Mouse (Mus musculus): Measurements from ENCODE around the gene Bcorl1. TPM values are rescaled to one million over a fixed set of nuclear protein-coding genes. Genes with fewer than 3 reads are reported as not detected.

The Bcorl1 gene
- polyA plus RNA-seq, 1 experiment from 2014 or later: 6.4 TPM

DNA sequence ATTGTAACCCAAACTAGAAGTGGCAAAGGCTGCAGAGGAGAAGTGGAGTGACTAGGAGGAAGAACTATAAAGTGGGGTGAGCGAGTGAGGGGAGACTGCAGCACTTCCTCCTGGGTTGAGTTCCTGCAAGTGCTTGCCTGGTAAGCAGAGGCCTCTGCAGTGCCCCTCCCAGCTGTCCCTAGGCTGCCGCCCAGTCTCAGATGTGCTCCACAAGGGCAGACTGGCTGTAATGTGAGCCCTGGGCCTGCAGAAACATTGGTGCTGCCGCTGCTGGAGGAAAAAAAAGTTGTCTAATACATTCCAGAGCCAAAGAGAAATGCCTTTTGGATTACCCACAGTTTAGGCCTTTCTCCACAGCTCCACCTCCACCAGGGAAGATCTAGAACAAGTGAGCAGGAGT is 64.0 kb downstream of the Bcorl1 start:
- no peak overlapping the region for H3K4me3 ChIP-seq (replicated peaks)
- H3K4me2 ChIP-seq: no peak overlapping the region
- no peak overlapping the region for H3K9ac ChIP-seq
- no peaks in the 10 kb centered on the region for H3K27me3 ChIP-seq
- ATAC-seq (ENCODE audit: low FRiP score): no peak
- 0 out of 2 replicates have a peak, but pooled peaks cover 2% of the 10 kb centered on the region for H3K9me3 ChIP-seq
- WGBS: 57% methylated on average over 3 of the region's 3 CpGs
- H3K27ac ChIP-seq: no peak overlapping the region
- peaks cover 49% of the 10 kb centered on the region for H3K36me3 ChIP-seq (replicated peaks)
- H3K4me1 ChIP-seq: no peaks in the 10 kb centered on the region

DNA sequence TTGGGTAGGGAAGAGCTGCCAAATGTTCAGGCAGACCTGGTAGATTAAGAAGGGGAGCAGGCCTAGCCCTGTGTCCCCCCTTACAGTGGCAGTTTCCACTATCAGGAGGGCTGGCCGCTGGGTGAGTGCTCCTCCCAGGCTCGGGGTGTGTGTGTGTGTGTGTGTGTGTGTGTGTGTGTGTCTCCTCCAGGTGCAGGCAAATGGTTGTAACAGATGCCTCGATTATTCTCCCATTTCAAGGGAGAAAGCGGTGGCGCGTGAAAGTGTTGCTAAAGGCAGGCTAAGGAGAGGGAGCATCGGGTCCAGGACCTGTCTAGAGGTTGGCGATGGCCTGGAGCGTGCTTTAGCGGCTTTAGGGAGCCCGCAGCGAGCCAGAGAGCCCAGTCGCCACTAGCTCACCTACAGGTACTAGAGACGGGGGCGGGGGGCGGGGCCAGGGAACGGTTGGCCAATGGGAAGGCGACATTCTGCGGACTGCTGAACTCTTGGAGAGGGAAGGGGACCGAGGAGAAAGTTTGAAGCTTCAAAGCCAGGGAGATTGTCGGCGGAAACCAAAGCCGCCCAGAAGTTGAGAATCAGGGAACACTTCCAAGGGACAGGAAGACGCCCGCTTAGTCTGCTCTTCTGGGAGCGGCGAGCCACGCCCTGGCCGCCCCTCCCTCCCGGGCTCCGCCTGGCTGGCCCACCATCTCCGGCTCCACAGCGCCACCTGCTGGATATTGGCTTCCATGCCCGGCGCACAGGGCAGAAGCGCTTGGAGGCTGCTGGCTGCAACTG is 68.6 kb downstream of the Bcorl1 start:
- Histone ChIP-seq H3K4me3 (replicated peaks) (peak overlapping the region; percentile 42), H3K27me3 (no peaks in the 10 kb centered on the region), H3K27ac (no peak overlapping the region), H3K9me3 (0 out of 2 replicates have a peak, but pooled peaks cover 3% of the 10 kb centered on the region), H3K9ac (no peak overlapping the region), H3K36me3 (replicated peaks) (peaks cover 9% of the 10 kb centered on the region), H3K4me2 (peak overlapping the region; percentile 52), H3K4me1 (no peaks in the 10 kb centered on the region)
- peak; percentile 92 for ATAC-seq (ENCODE audit: low FRiP score)
- WGBS: 12% methylated on average over 36 of the region's 36 CpGs

DNA sequence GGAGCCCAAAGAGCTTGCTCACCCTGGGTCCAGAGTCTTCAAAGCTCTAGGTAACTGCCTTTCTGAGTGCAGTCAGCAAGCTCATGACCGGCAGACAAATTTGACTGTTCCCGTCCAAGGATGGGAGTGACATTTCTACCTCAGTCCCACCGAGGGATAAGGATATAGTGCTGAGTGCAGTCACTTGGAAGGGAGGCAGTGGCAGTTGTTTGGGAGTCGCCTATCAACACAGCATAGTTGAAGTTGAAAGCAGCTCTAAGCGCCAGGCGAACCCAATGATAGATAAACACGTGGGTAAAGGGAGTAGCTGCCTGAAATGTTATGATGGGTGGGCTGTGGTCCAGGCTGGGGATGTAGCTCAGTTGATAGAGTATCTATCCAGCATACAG is 69.2 kb downstream of the Bcorl1 start:
- H3K9me3 ChIP-seq: 0 out of 2 replicates have a peak, but pooled peaks cover 3% of the 10 kb centered on the region
- H3K27me3 ChIP-seq: no peaks in the 10 kb centered on the region
- H3K36me3 ChIP-seq (replicated peaks): peaks cover 9% of the 10 kb centered on the region
- peak overlapping the region; percentile 52 for H3K4me2 ChIP-seq
- no peak for ATAC-seq (ENCODE audit: low FRiP score)
- no peaks in the 10 kb centered on the region for H3K4me1 ChIP-seq
- H3K9ac ChIP-seq: no peak overlapping the region
- peak overlapping the region; percentile 42 for H3K4me3 ChIP-seq (replicated peaks)
- 31% methylated on average over 7 of the region's 7 CpGs for WGBS
- H3K27ac ChIP-seq: no peak overlapping the region

DNA sequence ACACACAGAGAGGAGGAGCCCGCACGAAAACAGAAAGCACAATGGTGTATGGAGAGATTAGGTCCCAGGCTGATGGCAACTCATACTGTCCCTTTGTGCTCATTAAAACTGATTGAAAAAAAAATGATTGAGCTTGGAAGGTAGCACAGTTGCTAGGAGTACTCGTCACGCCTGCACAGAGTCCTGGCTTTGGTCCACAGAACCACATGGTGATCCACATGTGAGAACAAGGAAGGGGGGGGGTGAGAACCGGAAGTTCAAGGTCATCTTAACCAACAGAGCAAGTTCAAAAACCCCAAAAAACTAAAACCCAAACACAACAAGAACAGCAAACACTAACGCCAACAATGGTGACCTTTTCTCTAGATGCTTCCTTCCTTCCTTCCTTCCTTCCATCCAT is 71.5 kb downstream of the Bcorl1 start:
- Histone ChIP-seq H3K4me3 (replicated peaks) (no peak overlapping the region), H3K4me1 (no peaks in the 10 kb centered on the region), H3K27ac (no peak overlapping the region), H3K36me3 (replicated peaks) (no peaks in the 10 kb centered on the region), H3K9me3 (0 out of 2 replicates have a peak, but pooled peaks cover 3% of the 10 kb centered on the region), H3K4me2 (no peak overlapping the region), H3K27me3 (no peaks in the 10 kb centered on the region), H3K9ac (no peak overlapping the region)
- ATAC-seq (ENCODE audit: low FRiP score): no peak
- 78% methylated on average over 6 of the region's 6 CpGs for whole genome bisulfite sequencing

DNA sequence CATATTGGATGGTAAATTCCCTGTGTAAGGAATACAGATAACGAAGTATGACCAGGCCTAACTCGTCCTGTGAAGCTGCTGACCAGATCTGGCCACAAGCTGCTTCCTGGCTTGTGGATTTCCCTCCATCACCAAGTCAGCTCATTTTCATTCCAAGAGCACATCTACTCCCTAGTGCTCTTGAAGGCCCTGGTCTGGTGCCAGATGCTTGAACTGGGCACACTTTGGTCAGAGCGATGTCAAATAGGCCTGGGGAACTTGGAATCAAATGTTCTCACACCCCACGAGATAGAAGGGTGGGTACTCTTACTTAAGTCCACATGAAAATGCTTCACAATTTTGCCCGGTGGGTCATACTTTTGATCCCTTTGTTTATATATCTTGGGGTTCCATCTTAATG is 73.1 kb downstream of the Bcorl1 start:
- Histone ChIP-seq H3K27me3 (no peaks in the 10 kb centered on the region), H3K4me1 (no peaks in the 10 kb centered on the region), H3K36me3 (replicated peaks) (no peaks in the 10 kb centered on the region), H3K4me2 (no peak overlapping the region), H3K4me3 (replicated peaks) (no peak overlapping the region), H3K9me3 (0 out of 2 replicates have a peak, but pooled peaks cover 3% of the 10 kb centered on the region), H3K9ac (no peak overlapping the region), H3K27ac (no peak overlapping the region)
- no peak for ATAC-seq (ENCODE audit: low FRiP score)
- WGBS: 81% methylated on average over 5 of the region's 5 CpGs

DNA sequence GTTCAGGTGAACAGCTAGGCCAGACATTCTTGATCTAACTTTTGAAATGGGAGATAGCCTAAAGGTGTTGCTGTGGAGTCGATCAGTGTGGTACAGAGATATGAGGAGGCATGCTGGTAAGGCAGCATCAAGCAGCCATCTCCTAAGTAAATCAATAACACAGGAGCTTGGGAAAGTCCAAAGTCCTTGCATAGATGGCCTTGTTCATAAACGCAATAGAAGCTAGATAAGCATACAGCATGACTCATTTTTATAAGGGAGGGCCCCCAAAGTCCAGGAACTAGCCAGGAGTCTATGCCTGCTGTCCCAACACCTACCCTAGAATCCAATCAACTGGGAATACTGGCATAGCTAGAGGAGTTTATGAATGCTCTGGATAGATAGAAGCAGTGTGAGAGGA is 77.3 kb downstream of the Bcorl1 start:
- Histone ChIP-seq H3K9ac (no peak overlapping the region), H3K36me3 (replicated peaks) (no peaks in the 10 kb centered on the region), H3K4me1 (no peaks in the 10 kb centered on the region), H3K4me2 (no peak overlapping the region), H3K9me3 (no peaks in the 10 kb centered on the region), H3K27ac (no peak overlapping the region), H3K27me3 (no peaks in the 10 kb centered on the region), H3K4me3 (replicated peaks) (no peak overlapping the region)
- 85% methylated on average over 2 of the region's 2 CpGs for WGBS
- ATAC-seq (ENCODE audit: low FRiP score): no peak

DNA sequence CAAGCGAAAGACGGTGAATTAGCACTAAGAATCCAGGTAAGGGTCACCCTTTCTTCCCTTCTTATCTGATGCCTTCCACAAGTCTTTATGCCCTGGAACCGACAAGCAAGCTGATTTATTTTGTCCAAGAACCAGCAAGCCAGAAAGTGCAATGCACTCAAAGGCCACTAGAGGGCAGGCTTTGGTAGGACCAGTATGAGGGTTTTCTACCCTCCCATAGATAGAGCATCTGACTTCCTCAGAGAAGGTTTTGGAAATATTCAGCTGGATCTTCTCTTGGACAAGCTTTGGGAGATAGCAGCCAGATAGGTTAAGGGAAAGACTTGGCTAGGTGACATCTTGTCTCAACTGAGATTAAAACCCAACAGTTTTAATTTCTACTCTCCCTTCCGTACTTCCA is 81.8 kb downstream of the Bcorl1 start:
- Histone ChIP-seq H3K36me3 (replicated peaks) (no peaks in the 10 kb centered on the region), H3K27me3 (no peaks in the 10 kb centered on the region), H3K9me3 (no peaks in the 10 kb centered on the region), H3K9ac (no peak overlapping the region), H3K27ac (no peak overlapping the region), H3K4me3 (replicated peaks) (no peak overlapping the region), H3K4me2 (no peak overlapping the region), H3K4me1 (no peaks in the 10 kb centered on the region)
- ATAC-seq (ENCODE audit: low FRiP score): no peak
- WGBS: 30% methylated on average over 4 of the region's 4 CpGs

DNA sequence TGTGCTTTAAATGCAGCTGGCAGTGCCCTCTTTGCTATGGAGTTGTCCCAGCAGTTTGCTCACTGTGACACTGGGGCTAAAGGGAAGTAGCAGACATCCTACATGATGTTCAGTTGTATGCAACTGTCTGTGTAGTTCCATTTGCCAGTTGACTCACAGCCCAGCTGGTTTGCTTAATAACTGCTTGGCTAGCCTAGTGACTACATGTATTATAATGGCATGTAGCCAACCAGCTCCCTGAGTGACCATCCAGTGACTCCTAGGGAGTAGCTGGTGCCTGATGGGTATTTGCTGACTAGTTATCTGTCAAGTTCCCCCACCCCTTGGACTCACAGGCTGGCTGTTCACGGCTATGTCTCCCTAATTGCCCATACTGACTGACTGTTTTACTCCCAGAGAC is 82.5 kb downstream of the Bcorl1 start:
- whole genome bisulfite sequencing: 75% methylated on average over 1 of the region's 1 CpGs
- H3K9ac ChIP-seq: no peak overlapping the region
- no peak overlapping the region for H3K4me2 ChIP-seq
- H3K27ac ChIP-seq: no peak overlapping the region
- no peaks in the 10 kb centered on the region for H3K4me1 ChIP-seq
- H3K36me3 ChIP-seq (replicated peaks): no peaks in the 10 kb centered on the region
- no peak overlapping the region for H3K4me3 ChIP-seq (replicated peaks)
- no peak for ATAC-seq (ENCODE audit: low FRiP score)
- no peaks in the 10 kb centered on the region for H3K9me3 ChIP-seq
- H3K27me3 ChIP-seq: no peaks in the 10 kb centered on the region

DNA sequence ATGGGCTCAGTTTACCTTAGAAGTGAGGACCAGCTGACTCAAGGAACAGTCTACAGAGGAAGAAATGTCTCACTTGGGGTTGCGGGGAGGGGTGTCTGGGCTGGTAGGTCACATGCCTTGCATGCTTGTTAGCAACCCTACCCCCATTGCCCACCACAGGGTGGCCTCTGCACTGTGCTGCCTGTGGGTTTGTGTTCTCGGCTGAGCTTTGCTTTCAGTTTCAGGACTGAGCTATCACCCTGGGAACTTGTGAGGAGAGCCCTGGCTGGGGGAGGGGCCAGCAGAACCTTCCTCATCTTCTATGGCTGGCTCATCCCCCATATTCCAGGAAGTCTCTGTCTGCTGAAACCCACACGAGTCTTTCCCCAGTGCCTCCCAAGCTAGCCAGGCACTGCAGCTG is 83.4 kb downstream of the Bcorl1 start:
- no peak overlapping the region for H3K4me3 ChIP-seq (replicated peaks)
- no peak overlapping the region for H3K27ac ChIP-seq
- WGBS: 61% methylated on average over 3 of the region's 3 CpGs
- H3K9ac ChIP-seq: no peak overlapping the region
- no peaks in the 10 kb centered on the region for H3K9me3 ChIP-seq
- H3K27me3 ChIP-seq: no peaks in the 10 kb centered on the region
- no peak overlapping the region for H3K4me2 ChIP-seq
- ATAC-seq (ENCODE audit: low FRiP score): no peak
- H3K36me3 ChIP-seq (replicated peaks): no peaks in the 10 kb centered on the region
- H3K4me1 ChIP-seq: no peaks in the 10 kb centered on the region

DNA sequence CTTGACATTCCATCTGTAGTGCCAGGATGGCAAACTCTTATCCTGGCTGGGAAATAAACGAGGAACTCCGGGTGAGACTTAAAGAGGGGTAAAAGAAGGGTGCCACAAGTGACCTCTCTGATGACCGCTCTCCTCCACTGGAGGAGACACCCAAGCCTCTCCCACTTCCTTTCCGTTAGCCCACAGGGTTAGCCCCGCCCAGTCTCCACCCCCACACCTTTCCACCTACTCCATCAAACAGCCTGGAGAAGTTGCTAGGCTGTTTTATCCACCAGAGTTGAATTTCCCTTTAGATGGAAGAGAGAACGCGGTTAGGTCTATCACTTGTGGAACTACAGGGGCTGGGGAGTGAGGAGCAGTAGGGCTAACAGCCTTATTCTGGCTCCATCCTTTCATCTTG is 84.1 kb downstream of the Bcorl1 start:
- Histone ChIP-seq H3K9me3 (no peaks in the 10 kb centered on the region), H3K27me3 (no peaks in the 10 kb centered on the region), H3K27ac (no peak overlapping the region), H3K4me3 (replicated peaks) (no peak overlapping the region), H3K4me2 (no peak overlapping the region), H3K36me3 (replicated peaks) (no peaks in the 10 kb centered on the region), H3K9ac (no peak overlapping the region), H3K4me1 (no peaks in the 10 kb centered on the region)
- ATAC-seq (ENCODE audit: low FRiP score): no peak
- 78% methylated on average over 7 of the region's 7 CpGs for WGBS

DNA sequence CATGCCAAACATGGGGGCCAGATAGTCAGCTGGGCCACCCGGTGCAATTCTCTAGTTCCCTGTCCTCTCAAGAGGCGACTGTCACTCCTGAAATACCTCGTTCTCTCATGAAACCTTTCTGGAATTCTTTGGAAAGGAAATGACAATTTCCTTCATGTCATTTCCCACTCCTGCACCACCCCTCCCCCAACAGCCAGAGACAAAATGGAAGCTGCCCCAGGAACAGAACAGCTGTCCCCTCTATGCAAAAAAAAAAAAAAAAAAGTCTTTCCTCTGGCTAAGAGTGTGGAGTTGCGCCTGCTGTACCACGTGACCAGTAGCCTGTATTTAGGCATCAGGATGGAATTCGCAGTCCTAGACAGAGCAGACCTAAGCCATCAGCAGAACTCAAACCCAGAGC is 87.1 kb downstream of the Bcorl1 start:
- Histone ChIP-seq H3K9me3 (no peaks in the 10 kb centered on the region), H3K27ac (no peak overlapping the region), H3K4me2 (no peak overlapping the region), H3K4me3 (replicated peaks) (no peak overlapping the region), H3K27me3 (no peaks in the 10 kb centered on the region), H3K9ac (no peak overlapping the region), H3K36me3 (replicated peaks) (no peaks in the 10 kb centered on the region), H3K4me1 (no peaks in the 10 kb centered on the region)
- ATAC-seq (ENCODE audit: low FRiP score): no peak
- WGBS: 88% methylated on average over 6 of the region's 6 CpGs

DNA sequence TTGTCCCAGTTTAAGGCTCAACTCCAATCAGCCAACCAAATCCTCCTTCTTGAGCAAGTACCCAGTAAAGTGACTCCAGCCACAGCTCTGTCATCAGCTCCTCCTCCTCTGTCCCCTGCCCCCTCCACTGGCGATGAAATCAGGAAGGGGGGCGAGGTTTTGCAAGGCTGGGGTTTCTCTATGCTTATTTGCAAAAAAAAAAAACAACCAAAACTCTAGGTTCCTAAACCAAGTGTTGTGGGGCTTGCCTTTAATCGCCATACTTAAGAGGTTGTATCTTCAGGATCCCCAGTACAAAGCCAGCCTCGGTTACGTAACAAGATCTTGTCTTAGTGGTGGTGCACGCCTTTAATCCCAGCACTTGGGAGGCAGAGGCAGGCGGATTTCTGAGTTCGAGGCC is 87.5 kb downstream of the Bcorl1 start:
- no peaks in the 10 kb centered on the region for H3K27me3 ChIP-seq
- no peak overlapping the region for H3K4me2 ChIP-seq
- 86% methylated on average over 8 of the region's 8 CpGs for WGBS
- H3K9me3 ChIP-seq: no peaks in the 10 kb centered on the region
- H3K4me3 ChIP-seq (replicated peaks): no peak overlapping the region
- H3K36me3 ChIP-seq (replicated peaks): no peaks in the 10 kb centered on the region
- H3K9ac ChIP-seq: no peak overlapping the region
- no peaks in the 10 kb centered on the region for H3K4me1 ChIP-seq
- no peak overlapping the region for H3K27ac ChIP-seq
- ATAC-seq (ENCODE audit: low FRiP score): no peak

DNA sequence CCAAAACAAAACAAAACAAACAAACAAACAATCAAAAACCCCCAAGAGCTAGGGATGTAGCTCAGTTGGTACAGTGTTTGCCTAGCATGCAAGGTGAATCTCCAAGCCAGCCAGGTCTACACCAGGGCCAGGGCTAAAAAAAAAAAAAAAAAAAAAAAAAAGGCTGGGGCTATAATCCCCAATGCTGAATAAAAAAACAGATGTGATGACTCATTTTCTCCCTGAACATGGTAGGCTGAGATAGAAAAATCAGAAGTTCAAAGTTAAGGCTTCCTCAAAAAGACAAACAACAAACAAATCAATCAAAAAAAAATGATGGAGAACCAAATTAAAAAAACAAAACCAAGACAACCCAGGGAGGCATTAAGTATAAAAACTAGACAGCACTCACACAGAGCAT is 87.9 kb downstream of the Bcorl1 start:
- H3K36me3 ChIP-seq (replicated peaks): no peaks in the 10 kb centered on the region
- H3K27me3 ChIP-seq: no peaks in the 10 kb centered on the region
- no peak overlapping the region for H3K4me2 ChIP-seq
- no peak overlapping the region for H3K27ac ChIP-seq
- no peak overlapping the region for H3K4me3 ChIP-seq (replicated peaks)
- H3K9me3 ChIP-seq: no peaks in the 10 kb centered on the region
- no peaks in the 10 kb centered on the region for H3K4me1 ChIP-seq
- no peak for ATAC-seq (ENCODE audit: low FRiP score)
- no peak overlapping the region for H3K9ac ChIP-seq
